Mouse (Mus musculus) liver, embryonic 14.5 days (tissue): ENCODE measurements around the gene Spata6.

Experiments used
- CTCF ChIP-seq: IDR thresholded peaks from 2 replicates; pipeline ENCODE4 v1.5.1; 2016; ENCODE audit warnings: antibody characterized with exemption, low read depth, control low read depth
- EP300 ChIP-seq: IDR thresholded peaks from 2 replicates; pipeline ENCODE4 v1.6.1; 2016; ENCODE audit warnings: antibody characterized with exemption, low read depth

GRCm38 (mm10) chr4:111721121-111721840, 1.5 kb downstream of the Spata6 start:
- TF ChIP-seq EP300 (no peak), CTCF (no peak)
